ENCODE assay signal across 22 mouse cellular contexts in genomic region chr4:152262187-152262586, GRCm38 (mm10). TPM values are rescaled to one million over a fixed set of nuclear protein-coding genes. Genes with fewer than 3 reads are reported as not detected.
A peak's percentile ranks its signal among the peaks of the same experiment; 100 is the strongest.
DNase-seq lines count a peak whose midpoint lies in the region; ATAC-seq and TF ChIP-seq lines count a peak whose summit lies in the region.
"Had no signal": no experiment of that assay in that cellular context is flagged by ENCODE, and none has a peak within 500 bp of the region (broad histone marks: within the 10 kb centered on the region; RNA-seq: fewer than 3 reads in every experiment).

No protein-coding gene starts in this region.

- H3K9me3 ChIP-seq in E14TG2a.4 (ENCODE audit: low read length), result no peaks in the 10 kb centered on the region
- no peaks in the 10 kb centered on the region for H3K9me3 ChIP-seq in heart, embryonic 10.5 days
- no peaks in the 10 kb centered on the region for H3K9me3 ChIP-seq in hindbrain, embryonic 11.5 days (ENCODE audit: control insufficient read depth, low read length)
- H3K9me3 ChIP-seq: embryonic facial prominence, embryonic 13.5 days; G1E; hindbrain, embryonic 12.5 days had no signal

- TF ChIP-seq CTCF in E14TG2a.4 (conservative IDR thresholded peaks at IDR 0.05; ENCODE audit: low read length), result no peak

- ATAC-seq in hindbrain, embryonic 11.5 days (ENCODE audit: low FRiP score), result no peak
- ATAC-seq: intestine, postnatal 0 days had no signal

- H3K27ac ChIP-seq in heart, embryonic 10.5 days, result peak overlapping the region; percentile 91
- no peak overlapping the region for H3K27ac ChIP-seq in hindbrain, embryonic 11.5 days (ENCODE audit: low read depth, low read length)
- H3K27ac ChIP-seq: embryonic facial prominence, embryonic 13.5 days; hindbrain, embryonic 12.5 days; kidney, postnatal 0 days had no signal

- H3K4me1 ChIP-seq in E14TG2a.4 (replicated peaks; ENCODE audit: low read depth, low read length), result peaks cover 69% of the 10 kb centered on the region
- peaks cover 78% of the 10 kb centered on the region for H3K4me1 ChIP-seq in heart, embryonic 10.5 days
- H3K4me1 ChIP-seq in hindbrain, embryonic 11.5 days (replicated peaks; ENCODE audit: control insufficient read depth, insufficient read depth, low read length), result peaks cover 3% of the 10 kb centered on the region; the same call in 1 of the 2 replicates

- H3K4me3 ChIP-seq in E14TG2a.4 (replicated peaks; ENCODE audit: low read length), result peak overlapping the region; percentile 62
- H3K4me3 ChIP-seq in heart, embryonic 10.5 days, result 0 out of 2 replicates have a peak overlapping the region, but pooled peaks have one; percentile 19
- no peak overlapping the region for H3K4me3 ChIP-seq in hindbrain, embryonic 11.5 days (ENCODE audit: low read depth, low read length)
- H3K4me3 ChIP-seq: embryonic facial prominence, embryonic 13.5 days; hindbrain, embryonic 12.5 days had no signal

- peak; percentile 56 for DNase-seq in gastrocnemius, postnatal 25 days
- no peak for DNase-seq in gastrocnemius, postnatal 10 days
- DNase-seq in heart, embryonic 10.5 days (ENCODE audit: low spot score), result peak; percentile 84
- peak; percentile 42 to 60 for DNase-seq in heart, postnatal 14 days
- DNase-seq in hindbrain, embryonic 11.5 days (ENCODE audit: low spot score), result no peak
- DNase-seq in left cerebral cortex, postnatal 10 days (ENCODE audit: extremely low spot score in 1 of 2, low spot score in 2 of 2), result no peak
- DNase-seq in thymus, adult 18-20 months, result no peak
- DNase-seq: cerebellum, adult 18-20 months; layer of hippocampus, adult 9-11 months had no signal

- WGBS in heart, embryonic 10.5 days, result 30% methylated on average over 9 of the region's 9 CpGs
- 77% methylated on average over 9 of the region's 9 CpGs for WGBS in hindbrain, embryonic 11.5 days

- intact Hi-C loops in heart, postnatal 14 days (cut with DNase I), result no loop called here
- intact Hi-C loops in left cerebral cortex, postnatal 10 days (cut with DNase I), result no loop called here

- H3K9ac ChIP-seq in hindbrain, embryonic 11.5 days (ENCODE audit: low read depth, low read length), result no peak overlapping the region
- H3K9ac ChIP-seq: embryonic facial prominence, embryonic 13.5 days; hindbrain, embryonic 12.5 days had no signal

- H3K27me3 ChIP-seq in E14TG2a.4 (ENCODE audit: insufficient read depth, low read length), result no peaks in the 10 kb centered on the region
- H3K27me3 ChIP-seq in heart, embryonic 10.5 days (ENCODE audit: insufficient read depth, poor library complexity, severe bottlenecking), result no peaks in the 10 kb centered on the region
- H3K27me3 ChIP-seq in hindbrain, embryonic 11.5 days (ENCODE audit: control insufficient read depth, insufficient read depth, low read length), result no peaks in the 10 kb centered on the region
- H3K27me3 ChIP-seq: embryonic facial prominence, embryonic 13.5 days; hindbrain, embryonic 12.5 days had no signal

- peaks cover 36% of the 10 kb centered on the region for H3K36me3 ChIP-seq in E14TG2a.4 (ENCODE audit: insufficient read depth, low read length)
- no peaks in the 10 kb centered on the region; the same call in none of the 2 replicates for H3K36me3 ChIP-seq in heart, embryonic 10.5 days
- no peaks in the 10 kb centered on the region for H3K36me3 ChIP-seq in hindbrain, embryonic 11.5 days (ENCODE audit: control insufficient read depth, insufficient read depth, low read length)

- H3K4me2 ChIP-seq in hindbrain, embryonic 11.5 days (replicated peaks; ENCODE audit: low read depth, low read length), result no peak overlapping the region
- H3K4me2 ChIP-seq: embryonic facial prominence, embryonic 13.5 days; hindbrain, embryonic 12.5 days; midbrain, embryonic 11.5 days had no signal

RNA-seq across cellular contexts. Expression of gene Gpr153, which starts 11.8 kb away (rescaled TPM):
- total RNA-seq in gastrocnemius, postnatal 25 days (2021), result 10 to 100 TPM in 1 of 2 experiments, 1 to 10 TPM in 1; 9.9 to 11.0 TPM
- 10 to 100 TPM; 25.1 to 32.2 TPM for total RNA-seq in gastrocnemius, postnatal 10 days (2021)
- polyA plus RNA-seq in heart, embryonic 10.5 days (2016; fragmentation: Nextera tagmentation; extraction: Ambion mirVana), result 5.5 and 6.3 TPM in 2 replicates
- total RNA-seq in heart, postnatal 14 days (2021), result 10 to 100 TPM; 19.9 to 20.6 TPM
- 8.7 and 9.5 TPM in 2 replicates for polyA plus RNA-seq in hindbrain, embryonic 11.5 days (2014; fragmentation: Nextera tagmentation; extraction: Ambion mirVana)
- total RNA-seq in left cerebral cortex, postnatal 10 days (2021), result 10 to 100 TPM; 32.9 to 35.7 TPM

RNA-seq across cellular contexts. Expression of gene Hes3, which starts 29.3 kb away (rescaled TPM):
- not detected for total RNA-seq in gastrocnemius, postnatal 25 days (2021)
- not detected for total RNA-seq in gastrocnemius, postnatal 10 days (2021)
- not detected in 2 replicates for polyA plus RNA-seq in heart, embryonic 10.5 days (2016; fragmentation: Nextera tagmentation; extraction: Ambion mirVana)
- not detected for total RNA-seq in heart, postnatal 14 days (2021)
- polyA plus RNA-seq in hindbrain, embryonic 11.5 days (2014; fragmentation: Nextera tagmentation; extraction: Ambion mirVana), result 2.9 and 3.5 TPM in 2 replicates
- total RNA-seq in left cerebral cortex, postnatal 10 days (2021), result not detected
- total RNA-seq: adrenal gland, adult 18-20 months; common myeloid progenitor, adult 5-6 weeks; G1E; neutrophil, adult 5-6 weeks had no signal
- polyA plus RNA-seq: C2C12; embryonic facial prominence, embryonic 13.5 days; G1E; intestine, postnatal 0 days; kidney, postnatal 0 days; liver, embryonic 16.5 days; urinary bladder, adult 2 months had no signal

RNA-seq across cellular contexts. Expression of gene Icmt, which starts 34.8 kb away (rescaled TPM):
- total RNA-seq in gastrocnemius, postnatal 25 days (2021), result 10 to 100 TPM; 16.5 to 16.8 TPM
- total RNA-seq in gastrocnemius, postnatal 10 days (2021), result 10 to 100 TPM; 17.3 to 19.1 TPM
- 23.1 and 27.4 TPM in 2 replicates for polyA plus RNA-seq in heart, embryonic 10.5 days (2016; fragmentation: Nextera tagmentation; extraction: Ambion mirVana)
- total RNA-seq in heart, postnatal 14 days (2021), result 10 to 100 TPM; 25.9 to 27.2 TPM
- polyA plus RNA-seq in hindbrain, embryonic 11.5 days (2014; fragmentation: Nextera tagmentation; extraction: Ambion mirVana), result 17.4 and 20.6 TPM in 2 replicates
- total RNA-seq in left cerebral cortex, postnatal 10 days (2021), result 10 to 100 TPM; 31.7 to 32.3 TPM

RNA-seq across cellular contexts. Expression of gene Rnf207, which starts 56.6 kb away (rescaled TPM):
- not detected for total RNA-seq in gastrocnemius, postnatal 25 days (2021)
- total RNA-seq in gastrocnemius, postnatal 10 days (2021), result under 1 TPM in 1 of 2 experiments, not detected in 1; 0.40 TPM
- 19.1 and 39.9 TPM in 2 replicates for polyA plus RNA-seq in heart, embryonic 10.5 days (2016; fragmentation: Nextera tagmentation; extraction: Ambion mirVana)
- 10 to 100 TPM; 84.5 to 95.8 TPM for total RNA-seq in heart, postnatal 14 days (2021)
- polyA plus RNA-seq in hindbrain, embryonic 11.5 days (2014; fragmentation: Nextera tagmentation; extraction: Ambion mirVana), result 1.5 and 1.6 TPM in 2 replicates
- total RNA-seq in left cerebral cortex, postnatal 10 days (2021), result 1 to 10 TPM; 1.1 to 4.5 TPM
- total RNA-seq: common myeloid progenitor, adult 5-6 weeks; neutrophil, adult 5-6 weeks had no signal
- polyA plus RNA-seq: G1E; liver, embryonic 16.5 days had no signal

Comparison
In these comparisons a context has a peak if more than half of its experiments do, and no peak if none do; other contexts are left out.
1. DNase-seq: peak in gastrocnemius, postnatal 25 days (single experiment), heart, embryonic 10.5 days (single experiment) and heart, postnatal 14 days (2 of 2); none in gastrocnemius, postnatal 10 days (single experiment), hindbrain, embryonic 11.5 days (single experiment), left cerebral cortex, postnatal 10 days (0 of 2) and thymus, adult 18-20 months (0 of 2).